Comparison of ENCODE assay signal across 13 mouse cellular contexts in genomic region chr7:64688115-64688817, GRCm38 (mm10).
DNase-seq lines count a peak whose midpoint lies in the region; ATAC-seq lines count a peak whose summit lies in the region.
"Had no signal": no experiment of that assay in that cellular context is flagged by ENCODE, and none has a peak within 500 bp of the region (broad histone marks: within the 10 kb centered on the region; RNA-seq: fewer than 3 reads in every experiment).

No protein-coding gene starts in this region.

- H3K27ac ChIP-seq in lung, embryonic 16.5 days (ENCODE audit: low read length): no peak overlapping the region
- H3K27ac ChIP-seq in limb, embryonic 12.5 days: peak overlapping the region; percentile 29; the same call in 1 of the 2 replicates
- H3K27ac ChIP-seq: embryonic facial prominence, embryonic 15.5 days; limb, embryonic 15.5 days had no signal

- H3K27me3 ChIP-seq in lung, embryonic 16.5 days (ENCODE audit: control insufficient read depth, insufficient read depth, low read depth, low read length): no peaks in the 10 kb centered on the region
- H3K27me3 ChIP-seq in limb, embryonic 12.5 days: no peaks in the 10 kb centered on the region
- H3K27me3 ChIP-seq: embryonic facial prominence, embryonic 15.5 days; limb, embryonic 15.5 days; megakaryocyte, embryonic 14.5 days had no signal

- no peaks in the 10 kb centered on the region for H3K36me3 ChIP-seq in lung, embryonic 16.5 days (ENCODE audit: control insufficient read depth, insufficient read depth, low read length)
- H3K36me3 ChIP-seq in limb, embryonic 12.5 days: no peaks in the 10 kb centered on the region
- H3K36me3 ChIP-seq: embryonic facial prominence, embryonic 15.5 days; limb, embryonic 15.5 days had no signal

- ATAC-seq in lung, embryonic 16.5 days (ENCODE audit: low read depth): peak; percentile 82
- no peak for ATAC-seq in limb, embryonic 12.5 days (ENCODE audit: insufficient number of reproducible peaks, insufficient read depth, low FRiP score, low TSS enrichment, low read depth)
- no peak for ATAC-seq in frontal cortex, adult (ENCODE audit: low TSS enrichment)

- H3K4me2 ChIP-seq in lung, embryonic 16.5 days (ENCODE audit: low read depth, low read length): no peak overlapping the region
- no peak overlapping the region; the same call in 1 of the 2 replicates for H3K4me2 ChIP-seq in limb, embryonic 12.5 days
- H3K4me2 ChIP-seq: embryonic facial prominence, embryonic 15.5 days; limb, embryonic 15.5 days had no signal

- no peaks in the 10 kb centered on the region for H3K9me3 ChIP-seq in lung, embryonic 16.5 days (ENCODE audit: control insufficient read depth, low read length)
- H3K9me3 ChIP-seq in limb, embryonic 12.5 days: no peaks in the 10 kb centered on the region
- H3K9me3 ChIP-seq: embryonic facial prominence, embryonic 15.5 days; limb, embryonic 15.5 days had no signal

- WGBS in lung, embryonic 16.5 days: 41% methylated on average over 14 of the region's 14 CpGs
- 11% methylated on average over 14 of the region's 14 CpGs for WGBS in limb, embryonic 12.5 days

- DNase-seq in cerebellum, adult 18-20 months: peak; percentile 26 to 32
- no peak for DNase-seq in cerebellum, adult 11 months
- DNase-seq in lung, postnatal 4 days: no peak
- DNase-seq in retina, postnatal 1 day: peak; percentile 85
- no peak for DNase-seq in layer of hippocampus, adult 9-11 months
- DNase-seq: adrenal gland, postnatal 25 days; kidney, adult 2 months had no signal

- H3K9ac ChIP-seq in lung, embryonic 16.5 days (ENCODE audit: low read length): no peak overlapping the region
- H3K9ac ChIP-seq in limb, embryonic 12.5 days (replicated peaks): no peak overlapping the region
- H3K9ac ChIP-seq: embryonic facial prominence, embryonic 15.5 days; limb, embryonic 15.5 days had no signal

- H3K4me1 ChIP-seq in lung, embryonic 16.5 days (replicated peaks; ENCODE audit: control insufficient read depth, insufficient read depth, low read length): no peaks in the 10 kb centered on the region
- H3K4me1 ChIP-seq in limb, embryonic 12.5 days (replicated peaks): peaks cover 19% of the 10 kb centered on the region
- H3K4me1 ChIP-seq: embryonic facial prominence, embryonic 15.5 days; megakaryocyte, embryonic 14.5 days had no signal

- H3K4me3 ChIP-seq in lung, embryonic 16.5 days (ENCODE audit: low read length): no peak overlapping the region
- H3K4me3 ChIP-seq in limb, embryonic 12.5 days (replicated peaks): no peak overlapping the region
- H3K4me3 ChIP-seq: embryonic facial prominence, embryonic 15.5 days; limb, embryonic 15.5 days; megakaryocyte, embryonic 14.5 days had no signal

Comparison
In these comparisons a context has a peak if more than half of its experiments do, and no peak if none do; other contexts are left out.
1. DNase-seq: peak in cerebellum, adult 18-20 months (2 of 2) and retina, postnatal 1 day (single experiment); none in cerebellum, adult 11 months (single experiment), lung, postnatal 4 days (0 of 2) and layer of hippocampus, adult 9-11 months (single experiment).